Mouse (Mus musculus) limb, embryonic 14.5 days (tissue): ENCODE results near the gene Nox4. TPM values are rescaled to one million over a fixed set of nuclear protein-coding genes. Genes with fewer than 3 reads are reported as not detected.
A peak's percentile ranks its signal among the peaks of the same experiment; 100 is the strongest.
"Not testable (repeated sequence)": the region's sequence is repeated elsewhere in the genome, so short reads cannot be mapped to it uniquely, and the experiment has no call there.

Experiments
- ATAC-seq: fragments of 200-750 bp; cut with Nextera tagmentation; 2 replicates; pipeline ENCODE4 v1.8.0; 2017; ENCODE audit warnings: low read depth, moderate number of reproducible peaks, moderate TSS enrichment; ENCODE audit not compliant: low FRiP score
- DNase-seq: peaks from one replicate; pipeline ENCODE4 v3.0.0-alpha.2; 2015; ENCODE audit warnings: low spot score
- H3K27ac ChIP-seq: fragments of 300-500 bp; sonication (generic); replicated peaks from 2 replicates; pipeline ENCODE4 v1.5.1; 2014; ENCODE audit warnings: low read depth, mild to moderate bottlenecking, low read length, moderate library complexity, mixed read lengths
- H3K27me3 ChIP-seq: fragments of 300-500 bp; sonication (generic); 2 replicates; pipeline ENCODE4 v1.6.1; 2014; ENCODE audit warnings: low read length, mixed read lengths; ENCODE audit not compliant: control insufficient read depth, insufficient read depth
- H3K36me3 ChIP-seq: fragments of 300-500 bp; sonication (generic); 2 replicates; pipeline ENCODE4 v1.6.1; 2014; ENCODE audit warnings: mild to moderate bottlenecking, low read length, moderate library complexity, mixed read lengths; ENCODE audit not compliant: control insufficient read depth, insufficient read depth
- H3K4me1 ChIP-seq: fragments of 300-500 bp; sonication (generic); 2 replicates; pipeline ENCODE4 v1.6.1; 2014; ENCODE audit warnings: antibody characterized with exemption, low read length, mixed read lengths; ENCODE audit not compliant: control insufficient read depth, insufficient read depth
- H3K4me2 ChIP-seq: fragments of 300-500 bp; sonication (generic); replicated peaks from 2 replicates; pipeline ENCODE4 v1.6.1; 2014; ENCODE audit warnings: low read depth, mild to moderate bottlenecking, low read length, moderate library complexity; ENCODE audit not compliant: severe bottlenecking
- H3K4me3 ChIP-seq: fragments of 300-500 bp; sonication (generic); replicated peaks from 2 replicates; pipeline ENCODE4 v1.5.1; 2014; ENCODE audit warnings: low read length
- H3K9ac ChIP-seq: fragments of 300-500 bp; sonication (generic); 2 replicates; pipeline ENCODE4 v1.6.1; 2014; ENCODE audit warnings: mild to moderate bottlenecking, low read depth, low read length, moderate library complexity; ENCODE audit not compliant: severe bottlenecking
- H3K9me3 ChIP-seq: fragments of 300-500 bp; sonication (generic); 2 replicates; pipeline ENCODE4 v1.6.1; 2016; ENCODE audit warnings: low read length; ENCODE audit not compliant: control insufficient read depth
- POLR2A ChIP-seq: fragments of 200-500 bp; IDR thresholded peaks from 2 replicates; pipeline ENCODE4 v1.8.0; 2012; ENCODE audit warnings: inconsistent platforms, mild to moderate bottlenecking, moderate library complexity, borderline replicate concordance; ENCODE audit not compliant: insufficient read depth, insufficient read length; ENCODE audit errors: extremely low read depth
- WGBS: fragments of 180-500 bp; shearing (Covaris S2); extraction: QIAGEN DNeasy Blood & Tissue Kit; methylation state at CpG from one replicate; pipeline ENCODE4 v1.1.7; 2014; 5-methylcytosine and 5-hydroxymethylcytosine counted together
- polyA plus RNA-seq, 2 experiments: library from polyadenylated mRNA; depleted of rRNA in 1 of 2; stranded (reverse) in 1 of 2; unstranded in 1 of 2; fragments of >200 nt; fragmentation: Nextera tagmentation in 1 of 2; extraction: Ambion mirVana in 1 of 2; gene quantifications; 2 replicates each; pipeline versions ENCODE4 v1.2.1 to v1.2.3; 2012 to 2014

The Nox4 gene
- polyA plus RNA-seq, 2 experiments, result 4.1 to 5.7 TPM

- no peaks in the 10 kb centered on the region for H3K27me3 ChIP-seq
- no peak for ATAC-seq
- DNase-seq, result no peak
- no peak overlapping the region for H3K9ac ChIP-seq
- H3K9me3 ChIP-seq, result no peaks in the 10 kb centered on the region
- no peaks in the 10 kb centered on the region for H3K36me3 ChIP-seq
- 83% methylated on average over 2 of the region's 2 CpGs for WGBS
- no peak overlapping the region for H3K4me2 ChIP-seq
- TF ChIP-seq POLR2A, result no peak
- H3K4me1 ChIP-seq, result no peaks in the 10 kb centered on the region
- no peak overlapping the region for H3K27ac ChIP-seq
- no peak overlapping the region for H3K4me3 ChIP-seq
Measured at GRCm38 (mm10) chr7:87370789-87371188, 124.9 kb downstream of the Nox4 start.

- no peak overlapping the region for H3K4me3 ChIP-seq
- H3K4me1 ChIP-seq, result no peaks in the 10 kb centered on the region
- H3K27me3 ChIP-seq, result no peaks in the 10 kb centered on the region
- H3K4me2 ChIP-seq, result no peak overlapping the region
- ATAC-seq, result no peak
- no peak overlapping the region for H3K27ac ChIP-seq
- H3K9me3 ChIP-seq, result no peaks in the 10 kb centered on the region
- DNase-seq, result no peak
- no peaks in the 10 kb centered on the region for H3K36me3 ChIP-seq
- 88% methylated on average over 2 of the region's 2 CpGs for WGBS
- no peak overlapping the region for H3K9ac ChIP-seq
- no peak for TF ChIP-seq POLR2A
Measured at GRCm38 (mm10) chr7:87371316-87371715, 125.4 kb downstream of the Nox4 start.

- H3K27ac ChIP-seq, result no peak overlapping the region
- H3K4me1 ChIP-seq, result no peaks in the 10 kb centered on the region
- ATAC-seq (peak; percentile 60), DNase-seq (peak; percentile 50)
- no peaks in the 10 kb centered on the region for H3K9me3 ChIP-seq
- no peak overlapping the region for H3K9ac ChIP-seq
- TF ChIP-seq POLR2A, result no peak
- no peak overlapping the region for H3K4me3 ChIP-seq
- no peaks in the 10 kb centered on the region for H3K36me3 ChIP-seq
- no peaks in the 10 kb centered on the region for H3K27me3 ChIP-seq
- H3K4me2 ChIP-seq, result no peak overlapping the region
Measured at GRCm38 (mm10) chr7:87374322-87374721, 128.4 kb downstream of the Nox4 start.

- Histone ChIP-seq H3K27me3 (no peaks in the 10 kb centered on the region), H3K36me3 (no peaks in the 10 kb centered on the region), H3K4me2 (no peak overlapping the region), H3K4me3 (no peak overlapping the region), H3K9ac (no peak overlapping the region), H3K9me3 (no peaks in the 10 kb centered on the region), H3K27ac (no peak overlapping the region), H3K4me1 (no peaks in the 10 kb centered on the region)
- DNase-seq (no peak), ATAC-seq (no peak)
- WGBS, result 65% methylated on average over 2 of the region's 2 CpGs
- no peak for TF ChIP-seq POLR2A
Measured at GRCm38 (mm10) chr7:87374935-87375334, 129.0 kb downstream of the Nox4 start.

- no peak overlapping the region for H3K27ac ChIP-seq
- no peak overlapping the region for H3K9ac ChIP-seq
- H3K4me2 ChIP-seq, result no peak overlapping the region
- no peaks in the 10 kb centered on the region for H3K36me3 ChIP-seq
- 85% methylated on average over 7 of the region's 7 CpGs for WGBS
- no peaks in the 10 kb centered on the region for H3K9me3 ChIP-seq
- ATAC-seq, result no peak
- no peaks in the 10 kb centered on the region for H3K4me1 ChIP-seq
- H3K27me3 ChIP-seq, result no peaks in the 10 kb centered on the region
- DNase-seq, result no peak
- TF ChIP-seq POLR2A, result no peak
- no peak overlapping the region for H3K4me3 ChIP-seq
Measured at GRCm38 (mm10) chr7:87397023-87397422, 151.1 kb downstream of the Nox4 start.

GRCm38 (mm10) chr7:87411373-87411772 is 165.5 kb downstream of the Nox4 start:
- not testable (repeated sequence) for H3K27ac ChIP-seq, ATAC-seq, H3K4me1 ChIP-seq, H3K27me3 ChIP-seq, H3K4me3 ChIP-seq, H3K36me3 ChIP-seq, H3K9me3 ChIP-seq, H3K9ac ChIP-seq, H3K4me2 ChIP-seq
- DNase-seq, result peak; percentile 6
- 7% methylated on average over 4 of the region's 4 CpGs for WGBS
